10 mouse cellular contexts compared by ENCODE assay signal in the genomic region with DNA sequence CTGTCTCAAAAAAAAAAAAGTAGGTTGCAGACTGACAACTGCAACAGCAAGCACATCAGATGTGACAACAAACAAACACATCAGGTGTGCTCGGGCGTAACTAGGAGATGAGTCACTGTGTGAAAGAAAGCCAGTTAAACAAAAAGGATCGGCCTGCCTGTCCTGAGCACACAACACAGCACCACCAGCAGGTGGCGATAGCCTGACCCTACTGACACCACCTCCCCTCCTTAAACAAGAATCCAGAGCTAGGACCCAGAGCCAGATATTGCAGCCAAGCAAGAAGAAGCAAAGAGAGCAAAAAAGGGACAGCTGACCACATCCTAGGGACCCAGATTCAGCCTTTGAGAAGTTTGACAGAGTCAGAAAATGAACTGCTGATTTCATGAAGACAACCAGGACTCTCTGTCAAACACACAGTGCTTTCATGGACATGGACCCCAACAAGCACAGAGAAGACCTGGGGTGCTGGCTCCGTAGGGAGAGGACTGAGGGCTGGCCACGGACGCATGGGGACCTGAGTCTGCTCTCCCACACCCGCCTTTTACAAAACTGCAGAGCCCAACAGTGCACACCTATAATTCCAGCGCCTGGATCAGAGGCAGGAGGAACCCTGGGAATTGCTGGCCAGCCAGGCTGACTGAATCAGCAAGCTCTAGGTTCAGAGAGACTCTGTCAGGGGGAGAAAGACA. TPM values are rescaled to one million over a fixed set of nuclear protein-coding genes. Genes with fewer than 3 reads are reported as not detected.
DNase-seq lines count a peak whose midpoint lies in the region; ATAC-seq and TF ChIP-seq lines count a peak whose summit lies in the region.
"Had no signal": no experiment of that assay in that cellular context is flagged by ENCODE, and none has a peak within 500 bp of the region (broad histone marks: within the 10 kb centered on the region; RNA-seq: fewer than 3 reads in every experiment).

No protein-coding gene starts in this region.

- in situ Hi-C loops in ES-E14 (cut with MboI; ENCODE audit: low sequenced_read_pairs in 2 of 2, unreplicated experiment in 2 of 2), result no loop called here

- WGBS in heart, adult 2 months, result 44% methylated on average over 9 of the region's 9 CpGs
- 49% methylated on average over 9 of the region's 9 CpGs for WGBS in heart, embryonic 10.5 days
- 47% methylated on average over 9 of the region's 9 CpGs for WGBS in kidney, embryonic 16.5 days

- DNase-seq in heart, adult 2 months, result peak; percentile 54 to 61
- DNase-seq in heart, embryonic 10.5 days (ENCODE audit: low spot score), result no peak
- DNase-seq in ES-E14 (ENCODE audit: low read depth, low spot score), result peak; percentile 70
- peak; percentile 58 for DNase-seq in gastrocnemius, postnatal 10 days
- peak; percentile 57 for DNase-seq in lung, postnatal 25 days (ENCODE audit: low spot score)
- peak; percentile 21 to 68 for DNase-seq in spleen, postnatal 4 days (ENCODE audit: low spot score in 2 of 2)

- H3K27me3 ChIP-seq in heart, adult 2 months (ENCODE audit: control insufficient read depth, insufficient read depth, low read length), result no peaks in the 10 kb centered on the region
- no peaks in the 10 kb centered on the region for H3K27me3 ChIP-seq in heart, embryonic 10.5 days (ENCODE audit: insufficient read depth, poor library complexity, severe bottlenecking)
- H3K27me3 ChIP-seq in kidney, embryonic 16.5 days (ENCODE audit: insufficient read depth, low read length), result no peaks in the 10 kb centered on the region
- H3K27me3 ChIP-seq: embryonic facial prominence, embryonic 12.5 days had no signal

- H3K9me3 ChIP-seq in heart, embryonic 10.5 days, result no peaks in the 10 kb centered on the region
- H3K9me3 ChIP-seq in ES-E14 (ENCODE audit: control insufficient read depth, insufficient read depth, low read depth, low read length), result no peaks in the 10 kb centered on the region
- no peaks in the 10 kb centered on the region for H3K9me3 ChIP-seq in kidney, embryonic 16.5 days (ENCODE audit: low read length)
- H3K9me3 ChIP-seq: embryonic facial prominence, embryonic 12.5 days had no signal

- TF ChIP-seq EP300 in heart, adult 2 months (IDR thresholded peaks at IDR 0.05; ENCODE audit: insufficient read depth, low read depth, low read length), result 0 out of 2 replicates have a peak, but pooled peaks have one; percentile 39

- TF ChIP-seq CTCF in heart, adult 2 months (IDR thresholded peaks at IDR 0.05), result peak; percentile 87

- TF ChIP-seq POLR2A in heart, adult 2 months (IDR thresholded peaks at IDR 0.05; ENCODE audit: insufficient read depth, low read depth, low read length), result no peak

- H3K4me1 ChIP-seq in heart, adult 2 months (ENCODE audit: control insufficient read depth, insufficient read depth, low read length), result peaks cover 5% of the 10 kb centered on the region
- H3K4me1 ChIP-seq in heart, embryonic 10.5 days, result peaks cover 24% of the 10 kb centered on the region
- no peaks in the 10 kb centered on the region for H3K4me1 ChIP-seq in ES-E14 (ENCODE audit: control insufficient read depth in 2 of 2, insufficient read depth in 2 of 2, low read length in 2 of 2, poor library complexity in 1 of 2)
- H3K4me1 ChIP-seq in kidney, embryonic 16.5 days (ENCODE audit: insufficient read depth, low read length), result peaks cover 6% of the 10 kb centered on the region; the same call in 1 of the 2 replicates
- H3K4me1 ChIP-seq: embryonic facial prominence, embryonic 12.5 days had no signal

- no peak overlapping the region for H3K9ac ChIP-seq in heart, adult 2 months (ENCODE audit: low read depth, low read length)
- H3K9ac ChIP-seq in ES-E14 (ENCODE audit: insufficient read depth, low read depth, low read length, poor library complexity, severe bottlenecking), result no peak overlapping the region
- H3K9ac ChIP-seq in kidney, embryonic 16.5 days (replicated peaks; ENCODE audit: low read length), result no peak overlapping the region
- H3K9ac ChIP-seq: embryonic facial prominence, embryonic 12.5 days had no signal

- peak; percentile 71; the same call in 1 of the 2 replicates for ATAC-seq in cerebellum, adult (ENCODE audit: insufficient number of reproducible peaks, low FRiP score, low TSS enrichment)
- peak; percentile 44; the same call in 1 of the 2 replicates for ATAC-seq in kidney, embryonic 16.5 days (ENCODE audit: low FRiP score, low TSS enrichment)

- H3K4me3 ChIP-seq in heart, adult 2 months, result no peak overlapping the region
- no peak overlapping the region for H3K4me3 ChIP-seq in heart, embryonic 10.5 days
- no peak overlapping the region for H3K4me3 ChIP-seq in ES-E14 (ENCODE audit: insufficient read depth in 1 of 2, low read depth in 1 of 2, low read length in 2 of 2, poor library complexity in 1 of 2, severe bottlenecking in 1 of 2)
- no peak overlapping the region for H3K4me3 ChIP-seq in kidney, embryonic 16.5 days (ENCODE audit: low read length)
- H3K4me3 ChIP-seq: embryonic facial prominence, embryonic 12.5 days; myocyte had no signal

- no peaks in the 10 kb centered on the region for H3K36me3 ChIP-seq in heart, adult 2 months (ENCODE audit: control insufficient read depth, insufficient read depth, low read length)
- H3K36me3 ChIP-seq in heart, embryonic 10.5 days, result 0 out of 2 replicates have a peak, but pooled peaks cover 4% of the 10 kb centered on the region
- no peaks in the 10 kb centered on the region; the same call in 1 of the 2 replicates for H3K36me3 ChIP-seq in ES-E14 (ENCODE audit: control insufficient read depth, insufficient read depth, low read length, poor library complexity, severe bottlenecking)
- no peaks in the 10 kb centered on the region for H3K36me3 ChIP-seq in kidney, embryonic 16.5 days (ENCODE audit: insufficient read depth, low read length)

- no peak overlapping the region for H3K4me2 ChIP-seq in kidney, embryonic 16.5 days (replicated peaks; ENCODE audit: low read depth, low read length)
- H3K4me2 ChIP-seq: embryonic facial prominence, embryonic 12.5 days had no signal

- H3K27ac ChIP-seq in heart, adult 2 months, result no peak overlapping the region
- no peak overlapping the region for H3K27ac ChIP-seq in heart, embryonic 10.5 days
- H3K27ac ChIP-seq in ES-E14 (ENCODE audit: insufficient read depth, low read depth, low read length, poor library complexity, severe bottlenecking), result no peak overlapping the region
- H3K27ac ChIP-seq in kidney, embryonic 16.5 days (ENCODE audit: low read length), result no peak overlapping the region
- H3K27ac ChIP-seq: embryonic facial prominence, embryonic 12.5 days had no signal

- no peaks in the 10 kb centered on the region for H3K79me2 ChIP-seq in heart, adult 2 months (replicated peaks; ENCODE audit: control insufficient read depth, insufficient read depth, low read length)

- intact Hi-C loops in heart, adult 2 months (cut with DNase I), result loop anchor here (1.0 kb wide), 1 partner anchor 49 kb away; a partner anchor contains a TSS

TF ChIP-seq in ES-E14, 5 proteins besides CTCF, POLR2A, EP300 and RAD21:
- TF ChIP-seq ZC3H11A (IDR thresholded peaks at IDR 0.05; ENCODE audit: borderline replicate concordance, low read depth, low read length), result no peak
- TF ChIP-seq ZNF384 (IDR thresholded peaks at IDR 0.05; ENCODE audit: low read depth, low read length), result no peak
- TF ChIP-seq MAFK (IDR thresholded peaks at IDR 0.05; ENCODE audit: insufficient read depth, low read depth, low read length), result no peak
- TF ChIP-seq HCFC1 (IDR thresholded peaks at IDR 0.05; ENCODE audit: borderline replicate concordance, insufficient read depth, low read length), result no peak
- TF ChIP-seq CHD2 (IDR thresholded peaks at IDR 0.05; ENCODE audit: low read depth, low read length), result no peak

RNA-seq across cellular contexts. Expression of a gene that starts 28.1 kb away (rescaled TPM):
- 10 to 100 TPM; 29.7 to 30.5 TPM for total RNA-seq in heart, adult 2 months (2021)
- polyA plus RNA-seq in heart, adult 2 months (2012; rRNA removed), result 29.3 and 33.1 TPM in 2 replicates
- polyA plus RNA-seq in heart, embryonic 10.5 days (2016; fragmentation: Nextera tagmentation; extraction: Ambion mirVana), result 12.3 and 16.6 TPM in 2 replicates
- total RNA-seq in ES-E14 (2012; rRNA removed), result 9.4 and 11.2 TPM in 2 replicates
- total RNA-seq in gastrocnemius, postnatal 10 days (2021), result 10 to 100 TPM; 37.9 to 41.5 TPM
- polyA plus RNA-seq in kidney, embryonic 16.5 days (2015; fragmentation: Nextera tagmentation; extraction: Ambion mirVana), result 30.7 and 41.0 TPM in 2 replicates

RNA-seq across cellular contexts. Expression of a gene that starts 48.9 kb away (rescaled TPM):
- 1 to 10 TPM; 9.2 to 9.5 TPM for total RNA-seq in heart, adult 2 months (2021)
- 13.9 and 23.3 TPM in 2 replicates for polyA plus RNA-seq in heart, adult 2 months (2012; rRNA removed)
- polyA plus RNA-seq in heart, embryonic 10.5 days (2016; fragmentation: Nextera tagmentation; extraction: Ambion mirVana), result 32.8 and 39.6 TPM in 2 replicates
- total RNA-seq in ES-E14 (2012; rRNA removed), result 12.6 and 15.2 TPM in 2 replicates
- total RNA-seq in gastrocnemius, postnatal 10 days (2021), result 1 to 10 TPM; 5.6 to 6.1 TPM
- polyA plus RNA-seq in kidney, embryonic 16.5 days (2015; fragmentation: Nextera tagmentation; extraction: Ambion mirVana), result 46.9 and 52.3 TPM in 2 replicates

RNA-seq across cellular contexts. Expression of a gene that starts 54.1 kb away (rescaled TPM):
- 1 to 10 TPM; 3.7 to 4.4 TPM for total RNA-seq in heart, adult 2 months (2021)
- polyA plus RNA-seq in heart, adult 2 months (2012; rRNA removed), result 13.8 and 21.4 TPM in 2 replicates
- polyA plus RNA-seq in heart, embryonic 10.5 days (2016; fragmentation: Nextera tagmentation; extraction: Ambion mirVana), result 115 and 137 TPM in 2 replicates
- 96.4 and 133 TPM in 2 replicates for total RNA-seq in ES-E14 (2012; rRNA removed)
- total RNA-seq in gastrocnemius, postnatal 10 days (2021), result 1 to 10 TPM; 4.9 to 6.4 TPM
- polyA plus RNA-seq in kidney, embryonic 16.5 days (2015; fragmentation: Nextera tagmentation; extraction: Ambion mirVana), result 103 and 112 TPM in 2 replicates

RNA-seq across cellular contexts. Expression of a gene that starts 55.7 kb away (rescaled TPM):
- total RNA-seq in heart, adult 2 months (2021), result 1 to 10 TPM; 6.1 to 7.4 TPM
- 15.1 and 15.5 TPM in 2 replicates for polyA plus RNA-seq in heart, adult 2 months (2012; rRNA removed)
- polyA plus RNA-seq in heart, embryonic 10.5 days (2016; fragmentation: Nextera tagmentation; extraction: Ambion mirVana), result 20.1 and 21.4 TPM in 2 replicates
- 18.0 and 19.0 TPM in 2 replicates for total RNA-seq in ES-E14 (2012; rRNA removed)
- 1 to 10 TPM; 6.7 to 8.6 TPM for total RNA-seq in gastrocnemius, postnatal 10 days (2021)
- polyA plus RNA-seq in kidney, embryonic 16.5 days (2015; fragmentation: Nextera tagmentation; extraction: Ambion mirVana), result 26.0 and 30.7 TPM in 2 replicates

Comparison
In these comparisons a context has a peak if more than half of its experiments do, and no peak if none do; other contexts are left out.
1. RNA of a gene that starts 54.1 kb away (total RNA-seq): 96.4 to 133 TPM in ES-E14; 4.9 to 6.4 TPM in gastrocnemius, postnatal 10 days and 3.7 to 4.4 TPM in heart, adult 2 months; every median in the first group is over 10 times any median in the second.